Mouse (Mus musculus): ENCODE data around the gene Ankrd7.
"Not testable (repeated sequence)": the region's sequence is repeated elsewhere in the genome, so short reads cannot be mapped to it uniquely, and the experiment has no call there.

Ankrd7 gene

DNA sequence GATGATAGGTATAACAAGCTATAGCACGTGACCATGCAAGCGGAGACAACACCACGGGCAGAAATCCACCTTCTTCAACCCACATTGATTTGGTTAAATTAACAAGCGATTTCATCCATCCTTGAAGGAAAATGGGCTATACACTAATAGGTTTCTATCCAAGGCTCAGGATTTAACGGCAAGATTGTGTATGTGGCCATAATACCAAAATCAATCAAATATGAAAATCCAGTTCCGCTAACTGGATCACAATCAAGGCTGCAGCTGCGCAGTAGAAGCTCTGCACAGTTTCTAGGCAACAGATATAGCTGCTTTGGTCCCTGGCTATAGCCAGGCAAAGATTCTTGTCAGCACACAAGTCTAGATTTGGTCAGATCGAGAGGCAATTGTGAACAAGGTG, at the start of gene Ankrd7:
Ankrd7 (plus strand) TSS at position 301 of the 400 bp plus-strand sequence.
- DNase-seq (ENCODE audit: low spot score in 2 of 2), result no peak

- peak in 1 of 2 experiments; percentile 19 for DNase-seq (ENCODE audit: low spot score in 2 of 2)
Measured at GRCm38 (mm10) chr6:18819343-18819742, 46.8 kb upstream of the Ankrd7 start.

DNA sequence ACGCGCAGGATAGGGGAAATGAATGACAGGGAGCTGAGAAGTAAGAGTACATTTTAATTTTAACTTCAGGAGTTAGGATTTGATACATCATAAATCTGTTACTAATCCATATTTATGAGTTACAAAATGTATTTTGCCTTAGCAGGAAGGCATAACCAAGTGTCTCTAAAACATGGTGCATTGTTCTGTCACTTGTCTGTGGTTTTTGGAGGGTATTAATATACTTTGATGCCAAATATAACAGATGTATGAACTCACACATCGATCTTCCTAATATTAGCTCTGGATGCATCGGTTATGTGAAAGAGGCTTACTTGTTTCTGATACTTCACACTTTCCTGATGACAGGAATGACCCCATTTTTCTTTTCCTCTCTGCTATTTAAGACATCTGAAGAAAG, 45.9 kb upstream of the Ankrd7 start:
- DNase-seq (ENCODE audit: low spot score in 2 of 2), result no peak

- no peak for DNase-seq (ENCODE audit: low spot score in 2 of 2)
Measured at GRCm38 (mm10) chr6:18822812-18823211, 43.3 kb upstream of the Ankrd7 start.

- DNase-seq (ENCODE audit: low spot score in 2 of 2), result no peak
Measured at GRCm38 (mm10) chr6:18832958-18833357, 33.2 kb upstream of the Ankrd7 start.

DNA sequence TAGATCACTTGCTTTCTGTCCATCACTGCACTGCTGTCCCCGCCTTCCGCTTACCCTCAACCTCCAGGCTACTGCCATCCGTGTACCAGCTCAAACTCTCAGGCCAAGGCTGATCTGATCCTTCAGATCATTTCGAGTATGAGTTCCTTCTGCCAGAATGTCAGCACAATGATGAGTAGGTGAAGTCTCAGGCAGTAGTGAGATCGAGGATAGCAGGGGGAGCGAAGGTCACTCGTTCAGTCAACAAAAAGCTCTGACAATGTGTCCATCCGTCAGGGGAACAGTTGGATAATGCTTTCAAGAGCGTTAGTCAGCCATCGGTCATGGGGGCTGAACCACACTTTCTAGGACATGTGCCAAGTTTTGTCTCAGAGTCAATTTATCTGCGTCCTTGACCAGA, 21.6 kb upstream of the Ankrd7 start:
- not testable (repeated sequence) for DNase-seq (ENCODE audit: low spot score in 2 of 2)

DNA sequence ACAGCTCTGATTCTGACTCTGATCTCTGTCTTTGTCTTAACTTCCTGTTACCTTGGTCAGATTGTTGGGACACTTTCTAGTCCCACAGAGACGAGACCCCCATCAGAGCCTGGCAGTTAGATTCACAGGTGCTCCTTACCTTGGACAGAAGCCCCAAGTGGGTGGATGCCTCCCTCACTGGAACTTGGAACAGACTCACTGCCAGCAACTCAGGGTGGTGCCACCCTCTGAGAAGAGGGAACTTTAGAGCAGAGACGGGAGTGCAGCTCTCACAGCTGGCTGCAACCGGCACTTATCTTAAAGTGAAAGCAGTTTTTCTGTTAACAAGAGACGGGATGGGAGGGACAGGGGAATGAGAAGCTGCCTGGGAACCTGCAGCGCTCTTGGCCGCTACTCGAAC, 20.5 kb upstream of the Ankrd7 start:
- not testable (repeated sequence) for DNase-seq (ENCODE audit: low spot score in 2 of 2)

GRCm38 (mm10) chr6:18848051-18848701, 17.9 kb upstream of the Ankrd7 start, which contains the start of gene Lsm8:
TSS of gene Lsm8 (plus strand) at chr6:18848579.
- peak; percentile 94 to 97 for DNase-seq (ENCODE audit: low spot score in 2 of 2)

DNA sequence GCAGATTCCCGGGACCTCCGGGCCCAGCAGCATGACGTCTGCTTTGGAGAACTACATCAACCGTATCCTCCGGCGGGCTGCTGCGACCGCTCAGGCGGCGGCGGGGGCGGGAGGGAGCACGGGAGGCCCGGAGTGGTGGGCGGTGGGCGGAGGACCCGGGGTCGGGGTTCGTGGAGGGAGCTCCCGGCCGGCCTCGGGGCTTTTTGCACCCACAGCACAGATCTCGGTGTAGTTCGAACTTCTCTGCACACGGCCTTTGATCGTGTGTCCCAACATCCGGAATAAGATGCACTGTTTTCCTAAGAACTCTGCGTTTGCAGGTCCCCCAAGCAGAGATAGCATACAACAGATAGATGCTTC, 17.4 kb upstream of the Ankrd7 start:
- no peak for DNase-seq (ENCODE audit: low spot score in 2 of 2)

- DNase-seq (ENCODE audit: low spot score in 2 of 2), result no peak
Measured at GRCm38 (mm10) chr6:18855323-18855722, 10.8 kb upstream of the Ankrd7 start.

DNA sequence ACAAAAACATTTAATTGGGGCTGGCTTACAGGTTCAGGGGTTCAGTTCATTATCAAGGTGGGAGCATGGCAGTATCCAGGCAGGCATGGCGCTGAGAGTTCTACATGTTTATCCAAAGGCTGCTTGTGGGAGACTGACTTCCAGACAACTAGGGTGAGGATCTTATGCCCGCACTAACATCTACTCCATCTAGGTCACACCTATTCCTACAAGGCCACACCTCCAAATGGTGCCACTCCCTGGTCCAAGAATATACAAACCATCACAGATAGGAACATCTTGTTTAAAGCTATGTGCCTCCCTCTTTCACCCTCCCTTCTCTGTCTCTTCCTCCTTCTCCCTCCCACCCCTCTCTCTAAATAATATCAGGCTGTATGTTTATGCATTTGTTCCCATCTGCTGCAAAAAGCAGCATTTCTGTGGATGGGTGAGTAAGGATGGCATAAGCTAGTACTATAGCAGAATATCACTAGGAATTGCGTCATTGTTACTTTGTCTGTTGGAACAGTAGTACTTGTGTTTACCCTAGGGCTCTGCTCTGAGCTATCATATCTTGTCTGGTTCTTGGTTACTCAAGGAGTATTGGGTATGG, 9.5 kb upstream of the Ankrd7 start:
- DNase-seq (ENCODE audit: low spot score in 2 of 2), result no peak

GRCm38 (mm10) chr6:18889030-18889429, 22.9 kb downstream of the Ankrd7 start:
- no peak for DNase-seq (ENCODE audit: low spot score in 2 of 2)

GRCm38 (mm10) chr6:18894142-18894541, 28.0 kb downstream of the Ankrd7 start:
- no peak for DNase-seq (ENCODE audit: low spot score in 2 of 2)

DNA sequence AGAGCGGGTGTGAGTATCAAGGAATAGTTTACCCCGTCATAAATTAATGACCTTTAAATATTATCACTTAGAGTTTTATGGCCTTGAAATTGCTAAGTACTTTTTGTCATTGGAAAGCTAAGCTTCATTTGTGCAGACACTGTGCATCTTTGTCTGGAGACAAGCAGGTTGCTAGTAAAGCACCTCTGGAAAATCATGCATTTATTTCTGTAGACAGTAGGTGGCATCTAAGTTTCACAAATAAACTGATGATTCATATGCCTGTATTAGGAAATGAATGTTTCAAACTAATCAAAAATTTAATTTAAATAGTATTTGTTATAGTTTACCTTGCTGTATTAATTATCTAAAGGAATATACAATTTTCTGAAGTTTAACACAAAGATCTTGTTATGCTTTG, 41.1 kb downstream of the Ankrd7 start:
- DNase-seq (ENCODE audit: low spot score in 2 of 2), result no peak

- no peak for DNase-seq (ENCODE audit: low spot score in 2 of 2)
Measured at GRCm38 (mm10) chr6:18913179-18913578, 47.1 kb downstream of the Ankrd7 start.

DNA sequence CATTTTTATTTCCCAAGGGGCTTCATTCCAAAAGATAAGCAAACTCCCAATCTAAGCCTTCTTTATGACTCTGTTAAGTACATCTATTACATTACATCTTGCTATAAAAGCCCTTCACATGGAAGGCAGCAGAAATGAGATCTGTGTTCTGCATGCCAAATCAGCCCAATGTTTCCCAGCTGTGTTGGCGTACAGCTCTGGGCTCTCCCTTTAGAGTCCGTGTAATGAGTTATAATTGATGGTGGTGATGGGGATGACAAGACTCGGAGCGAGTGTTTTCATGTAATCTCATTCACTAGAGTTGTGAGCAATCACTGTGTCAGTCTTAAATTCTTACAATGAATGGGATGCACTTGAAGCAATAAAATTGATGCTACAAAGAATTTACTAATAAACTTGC, 49.9 kb downstream of the Ankrd7 start:
- DNase-seq (ENCODE audit: low spot score in 2 of 2), result no peak

DNA sequence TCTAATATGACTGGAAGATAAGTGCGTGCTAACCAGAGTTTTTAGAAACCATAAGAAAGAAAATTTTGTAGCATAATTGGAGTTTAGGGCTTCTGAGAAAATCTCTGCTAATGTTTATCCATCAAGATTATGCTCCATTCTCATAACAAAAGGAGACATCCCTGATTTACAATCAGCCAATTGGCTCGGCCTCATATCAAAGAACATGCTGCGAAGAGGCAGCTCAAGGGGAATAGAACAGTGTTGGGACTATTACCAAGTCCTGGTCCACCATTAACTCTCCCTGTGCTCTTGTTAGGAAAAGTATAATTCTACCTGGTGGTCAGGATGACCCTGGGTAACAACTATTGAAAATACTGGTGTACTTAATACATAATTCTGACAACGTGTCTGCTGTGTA, 50.4 kb downstream of the Ankrd7 start:
- DNase-seq (ENCODE audit: low spot score in 2 of 2), result no peak

Data from thymus, postnatal 10 days (tissue).